Mouse (Mus musculus) gastrocnemius, postnatal 36 days (tissue): Measurements from ENCODE around the gene Dnajc8. TPM values are rescaled to one million over a fixed set of nuclear protein-coding genes. Genes with fewer than 3 reads are reported as not detected.

Experiments used
- DNase-seq, 2 experiments: peaks; one replicate each; pipeline ENCODE4 v3.0.0; 2022
- intact Hi-C: fragments of 180-260 bp; cut with DNase I; formaldehyde crosslinking; loops from one replicate; pipeline ENCODE4 v1.15.1; 2025
- long read RNA-seq, 2 experiments: library from polyadenylated mRNA; stranded (forward); transcript quantifications; one replicate each; pipeline ENCODE4 v2.0.0; 2021
- total RNA-seq, 2 experiments: library from RNA; stranded (reverse); gene quantifications; 2 replicates each; pipeline ENCODE4 v1.2.3; 2021

The Dnajc8 gene
- total RNA-seq, result 10 to 100 TPM; 40.0 to 47.4 TPM
- long read RNA-seq, experiment 1, transcript Dnajc8-202 (9 exons, 1,401 nt), result major isoform, 80 of 93 reads
- long read RNA-seq, experiment 1, partial matches to known transcripts, result 11 of 93 reads
- long read RNA-seq, experiment 1, other reads (novel, unspliced or antisense), result 2 of 93 reads
- long read RNA-seq, experiment 2, transcript Dnajc8-202 (9 exons, 1,401 nt), result major isoform, 85 of 92 reads
- long read RNA-seq, experiment 2, partial matches to known transcripts, result 2 of 92 reads
- long read RNA-seq, experiment 2, other reads (novel, unspliced or antisense), result 3 of 92 reads

DNA sequence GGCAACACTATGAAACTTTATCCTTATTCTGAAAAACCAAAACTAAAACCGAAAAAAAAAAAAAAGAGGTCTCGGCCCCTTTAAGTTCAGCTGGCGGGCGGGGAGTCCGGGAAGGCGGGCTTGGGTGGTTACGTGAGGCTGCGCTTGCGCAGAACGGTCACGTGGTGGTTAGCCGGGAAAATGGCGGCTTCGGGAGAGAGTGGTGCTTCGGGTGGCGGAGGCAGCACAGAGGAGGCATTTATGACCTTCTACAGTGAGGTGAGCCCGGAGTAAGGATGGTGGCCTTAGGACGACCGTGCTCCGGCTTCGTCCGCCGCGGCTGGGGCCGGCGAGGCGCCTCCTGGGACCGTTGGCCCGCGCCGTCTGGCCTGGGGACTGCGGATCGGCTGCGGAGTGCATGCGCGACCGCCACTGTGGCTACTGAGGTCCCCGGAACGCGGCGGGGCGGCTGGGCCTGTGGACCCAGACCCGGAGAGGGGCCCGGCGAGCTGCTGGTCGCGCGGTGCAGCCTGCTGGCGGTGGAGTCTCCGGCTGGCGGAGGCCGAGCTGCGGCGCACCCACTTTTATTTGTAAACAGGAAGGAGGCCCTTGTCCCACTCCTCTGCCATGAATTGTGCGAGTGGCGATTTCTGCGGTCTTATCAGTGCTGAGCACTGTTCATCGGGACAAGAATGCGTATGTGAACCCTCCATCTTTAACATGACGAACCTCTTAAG, at the start of gene Dnajc8:
Gene Dnajc8 (plus strand): TSS at position 145 of the 716 bp plus-strand sequence.
- intact Hi-C loops, result no loop called here
- peak; percentile 92 to 93 for DNase-seq

DNA sequence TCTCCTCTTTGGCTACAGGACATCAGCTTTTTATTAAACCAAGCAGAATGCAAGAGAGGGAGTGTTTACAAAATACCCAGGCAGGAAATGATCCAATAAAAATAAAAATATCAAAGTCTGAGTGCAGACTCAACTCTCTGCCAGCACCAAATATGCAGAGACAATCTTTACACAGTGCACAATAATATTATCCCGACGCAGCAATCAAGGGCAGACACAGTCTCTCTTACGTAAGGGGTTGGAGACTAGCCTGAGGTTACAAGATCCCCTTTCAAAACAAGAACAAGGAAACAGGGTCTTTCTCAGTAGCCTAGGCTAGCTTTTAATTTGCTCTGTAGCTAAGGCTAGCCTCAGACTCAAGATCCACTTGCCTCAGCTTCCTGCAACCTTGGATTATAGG, 46.8 kb upstream of the Dnajc8 start:
- intact Hi-C loops, result no loop called here
- DNase-seq, result no peak

DNA sequence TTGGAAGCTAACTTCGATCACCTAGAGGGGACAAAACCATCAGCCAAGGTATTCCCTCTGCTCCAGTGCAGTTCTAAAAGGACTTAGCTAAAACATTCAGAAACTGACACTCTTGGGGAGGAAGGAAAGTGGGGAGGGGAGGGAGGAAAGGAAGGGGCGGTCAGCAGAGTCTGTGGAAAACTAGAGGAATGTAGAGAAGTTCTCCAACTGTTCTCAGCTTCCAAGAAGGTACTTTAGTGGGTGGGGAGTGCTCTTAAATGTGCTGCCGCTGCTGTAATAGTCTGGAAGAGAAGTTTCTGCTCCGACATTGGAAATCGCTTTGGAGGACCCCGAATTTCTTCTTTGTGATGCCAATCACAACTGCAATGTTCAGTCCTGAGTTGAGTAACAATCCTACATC, 46.4 kb upstream of the Dnajc8 start:
- DNase-seq, result no peak
- intact Hi-C loops, result no loop called here

DNA sequence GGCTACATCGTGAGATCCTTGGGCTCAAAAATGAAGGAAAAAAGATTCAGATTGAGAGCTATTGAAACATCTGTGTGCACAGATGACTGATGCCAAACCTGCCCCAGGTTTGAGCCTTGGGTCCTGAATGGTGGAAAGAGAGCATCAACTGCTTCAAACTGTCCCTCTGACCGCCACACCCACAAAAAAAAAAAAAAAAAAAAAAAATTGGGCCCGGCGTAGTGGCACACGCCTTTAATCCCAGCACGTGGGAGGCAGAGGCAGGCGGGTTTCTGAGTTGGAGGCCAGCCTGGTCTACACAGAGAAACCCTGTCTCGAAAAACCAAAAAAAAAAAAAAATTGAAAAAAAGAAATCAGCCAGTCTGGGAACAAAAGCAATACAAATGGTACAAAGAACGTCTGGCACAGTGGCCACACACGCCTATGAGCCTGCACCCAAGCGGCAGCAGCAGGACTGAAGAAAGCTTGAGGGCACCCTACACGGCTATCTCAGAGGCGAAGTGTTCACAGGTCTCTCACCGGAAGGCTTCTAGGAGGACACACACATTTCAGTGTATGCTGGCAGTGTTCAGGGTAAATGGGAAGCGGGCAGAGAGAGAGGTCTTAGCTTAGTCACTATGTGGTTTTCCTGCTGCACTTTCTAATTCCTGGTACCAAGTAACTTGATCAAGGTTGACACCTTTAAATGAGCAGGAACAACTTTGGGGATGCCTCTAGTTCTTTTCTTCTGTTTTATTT, 44.9 kb upstream of the Dnajc8 start:
- intact Hi-C loops, result no loop called here
- DNase-seq, result no peak

DNA sequence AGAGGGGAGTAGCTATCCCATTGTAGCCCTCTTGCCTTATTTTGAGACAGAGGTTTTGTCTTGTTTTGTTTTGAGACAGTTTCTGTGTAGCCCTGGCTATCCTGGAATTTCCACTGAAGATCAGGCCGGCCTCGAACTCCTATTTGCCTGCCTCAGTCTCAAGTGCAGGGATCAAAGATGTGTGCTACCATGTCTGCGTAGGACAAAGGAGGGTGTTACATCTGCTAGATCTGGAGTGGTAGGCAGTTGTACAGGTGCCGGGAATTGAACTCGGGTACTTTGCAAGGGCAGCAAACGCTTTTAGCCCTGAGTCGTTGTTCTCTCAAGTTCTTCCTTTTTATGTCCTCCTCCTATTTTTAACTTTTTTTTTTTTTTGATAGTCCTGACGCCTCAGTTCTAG, 44.3 kb upstream of the Dnajc8 start:
- intact Hi-C loops, result no loop called here
- DNase-seq, result no peak

DNA sequence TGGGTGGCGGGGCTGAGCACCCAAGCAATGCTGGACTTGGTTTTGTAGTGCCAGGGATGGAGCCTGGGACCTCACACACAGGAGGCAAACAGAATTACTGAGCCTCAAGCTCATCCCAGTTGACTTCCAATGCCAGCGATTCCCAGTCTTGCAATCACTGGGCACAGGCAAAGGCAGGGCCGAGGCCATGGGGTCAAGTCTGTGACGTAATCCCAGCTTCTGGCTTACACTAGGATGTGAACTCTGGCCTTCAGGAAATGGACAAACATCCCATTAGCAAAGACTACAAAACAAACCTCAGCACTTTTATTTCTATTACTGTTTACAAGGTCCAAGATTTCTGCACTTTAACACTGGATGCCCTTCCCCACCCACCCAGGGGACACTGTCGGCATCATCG, 43.6 kb upstream of the Dnajc8 start:
- intact Hi-C loops, result no loop called here
- DNase-seq, result no peak

DNA sequence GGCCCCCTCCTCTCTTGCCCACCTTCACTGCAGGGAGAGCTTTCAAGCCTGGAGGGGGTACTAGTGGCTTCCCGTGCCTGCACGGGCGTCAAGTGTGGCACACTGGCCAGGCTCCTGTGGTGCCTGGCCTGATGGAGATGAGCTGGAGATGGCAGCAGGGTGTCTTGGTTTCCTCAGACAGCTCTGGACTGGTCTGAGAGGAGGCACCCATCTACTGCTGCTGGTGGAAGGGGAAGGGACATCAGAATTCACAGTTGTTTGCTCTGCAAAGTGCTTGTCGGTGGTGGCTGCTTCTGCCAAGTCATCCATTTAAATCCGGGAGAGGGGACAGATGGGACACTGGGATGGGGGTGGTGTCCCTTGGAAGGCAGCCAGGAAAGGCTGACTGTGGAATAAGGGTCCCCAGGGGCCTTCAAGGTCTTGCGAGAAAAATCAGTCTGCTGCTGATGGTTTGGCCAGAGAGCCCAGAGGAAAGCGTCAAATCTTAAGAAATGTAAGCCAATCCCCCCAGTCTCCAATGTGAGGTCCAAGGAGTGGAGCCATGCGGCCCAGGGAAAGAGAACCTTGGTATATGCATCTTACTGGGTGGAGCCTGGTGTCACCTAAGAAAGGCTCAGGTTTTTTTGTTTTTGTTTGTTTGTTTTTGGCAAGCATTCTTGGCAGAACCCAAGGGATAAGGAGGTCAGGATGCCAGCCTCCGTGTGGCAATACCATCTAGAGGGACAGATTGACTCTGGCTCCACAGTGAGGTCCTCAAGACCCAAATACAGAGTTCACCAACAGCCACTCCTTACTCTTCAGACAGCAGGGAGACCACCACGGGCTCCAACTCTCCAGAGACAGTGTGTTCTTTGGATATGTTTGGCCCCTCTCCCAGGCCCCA, 42.9 kb upstream of the Dnajc8 start:
- peak in 1 of 2 experiments; percentile 21 for DNase-seq
- intact Hi-C loops, result no loop called here

DNA sequence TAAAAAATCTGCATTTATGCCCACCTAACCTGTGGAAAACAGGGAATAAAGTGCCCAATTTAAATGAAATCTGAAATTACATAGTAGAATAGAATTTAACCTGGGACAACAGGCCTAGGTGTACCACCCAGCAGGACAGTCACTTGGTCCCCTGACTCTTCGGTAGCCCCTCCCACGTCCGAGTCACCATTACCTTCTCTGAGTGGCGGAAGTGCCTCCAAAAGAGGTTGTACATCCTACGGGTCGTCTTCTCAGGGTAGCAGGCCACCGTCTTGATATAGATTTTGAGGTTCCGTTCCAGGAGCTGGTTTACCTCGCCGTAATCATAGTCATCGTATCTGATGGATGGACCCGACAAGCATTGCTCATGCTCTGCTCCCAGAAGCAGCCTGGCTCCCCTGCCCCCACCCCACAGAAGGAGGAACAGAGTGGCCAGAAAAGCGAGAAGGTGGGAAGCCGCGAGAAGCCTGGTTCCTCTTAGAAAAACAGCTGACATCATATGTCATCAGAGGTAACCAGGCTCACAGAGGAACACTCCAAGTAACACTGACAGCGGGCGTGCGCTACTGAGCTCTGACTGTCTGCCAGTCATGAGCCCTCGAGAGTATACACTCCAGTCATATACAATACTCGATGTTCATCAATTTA, 41.0 kb upstream of the Dnajc8 start:
- intact Hi-C loops, result no loop called here
- no peak for DNase-seq

DNA sequence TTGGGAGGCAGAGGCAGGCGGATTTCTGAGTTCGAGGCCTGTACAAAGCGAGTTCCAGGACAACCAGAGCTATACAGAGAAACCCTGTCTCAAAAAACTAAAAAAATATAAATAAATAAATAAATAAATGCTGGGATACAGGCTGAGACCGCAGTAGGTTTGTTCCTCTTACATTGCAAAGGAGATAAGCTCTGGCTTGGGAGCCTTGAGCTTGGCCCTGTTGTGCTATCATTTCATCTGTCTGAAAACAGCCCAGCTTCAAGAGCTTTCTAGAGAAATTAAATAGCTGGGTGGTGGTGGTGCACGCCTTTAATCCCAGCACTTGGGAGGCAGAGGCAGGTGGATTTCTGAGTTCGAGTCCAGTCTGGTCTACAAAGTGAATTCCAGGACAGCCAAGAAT, 33.7 kb upstream of the Dnajc8 start:
- intact Hi-C loops, result no loop called here
- DNase-seq, result no peak

DNA sequence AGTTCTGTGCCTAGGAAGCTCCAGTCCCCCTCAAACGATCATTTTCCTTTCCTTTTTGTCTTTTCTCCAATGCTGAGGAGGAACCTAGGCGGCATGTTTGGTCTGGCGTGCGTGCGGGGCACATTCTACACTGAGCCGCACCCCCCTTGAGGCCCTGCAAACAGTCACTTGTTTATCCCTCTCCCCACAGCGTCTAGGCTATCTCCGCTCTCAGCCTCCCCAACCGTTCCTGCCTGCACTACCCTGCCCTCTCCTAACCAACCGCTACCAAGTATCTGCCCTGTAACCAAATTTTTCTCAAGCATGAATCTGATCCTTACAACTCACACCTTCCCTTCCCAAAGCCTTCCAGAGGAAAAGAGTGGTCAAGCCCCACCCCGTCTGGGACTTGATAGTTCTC, 32.0 kb upstream of the Dnajc8 start:
- intact Hi-C loops, result no loop called here

DNA sequence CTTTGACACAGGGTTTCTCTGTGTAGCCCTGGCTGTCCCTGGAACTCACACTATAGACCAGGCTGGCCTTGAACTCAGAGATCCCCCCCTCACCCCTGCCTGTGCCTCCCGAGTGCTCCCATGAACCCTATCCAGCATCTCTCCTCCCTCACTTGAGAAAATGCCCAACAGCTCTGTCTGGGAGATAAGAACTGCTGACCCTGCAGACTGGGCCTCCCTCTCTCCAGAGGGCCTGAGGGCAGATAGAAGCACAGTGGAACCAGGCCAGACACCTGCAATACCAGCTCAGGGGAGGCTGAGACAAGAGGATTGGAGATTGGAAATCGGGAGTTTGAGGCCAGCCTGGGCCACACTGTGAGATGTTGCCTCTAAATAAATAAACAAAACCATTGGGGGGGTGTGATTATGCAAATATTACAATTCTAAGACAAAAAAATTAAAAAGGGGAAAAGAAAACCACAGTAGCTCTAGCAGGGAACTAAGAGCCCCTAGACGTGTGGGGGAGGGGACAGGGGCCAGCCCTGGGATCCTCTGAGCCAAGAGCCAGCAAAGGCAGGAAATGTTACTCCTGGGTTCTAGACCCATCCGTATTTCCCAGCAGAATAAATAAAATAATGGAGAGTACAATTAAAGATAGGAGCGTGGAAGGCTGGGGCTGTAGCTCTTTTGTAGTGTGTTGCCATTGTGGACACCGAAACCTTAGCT, 30.2 kb upstream of the Dnajc8 start:
- no peak for DNase-seq
- intact Hi-C loops, result no loop called here

More for the DNA sequence above, 32.0 kb upstream of the Dnajc8 start:
- DNase-seq, result no peak

DNA sequence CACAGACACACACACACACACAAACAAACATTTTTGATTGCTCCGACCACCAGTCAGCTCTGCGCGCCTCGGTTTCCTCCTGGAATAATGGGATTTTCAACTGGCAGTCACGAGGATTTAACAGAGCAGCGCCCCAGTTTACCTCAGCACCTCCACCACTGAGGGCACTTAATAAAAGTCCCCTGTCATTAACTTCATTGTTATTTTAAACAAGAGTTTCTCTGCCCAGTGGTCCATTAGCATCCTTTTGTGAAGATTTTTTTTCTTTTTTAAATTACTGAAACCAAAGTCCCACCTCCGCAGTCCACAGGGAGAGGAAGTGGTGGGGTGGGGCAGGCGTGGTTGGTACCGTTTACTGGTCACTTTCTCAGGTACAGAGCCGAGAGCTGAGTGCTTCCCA, 29.6 kb upstream of the Dnajc8 start:
- no peak for DNase-seq
- intact Hi-C loops, result no loop called here

DNA sequence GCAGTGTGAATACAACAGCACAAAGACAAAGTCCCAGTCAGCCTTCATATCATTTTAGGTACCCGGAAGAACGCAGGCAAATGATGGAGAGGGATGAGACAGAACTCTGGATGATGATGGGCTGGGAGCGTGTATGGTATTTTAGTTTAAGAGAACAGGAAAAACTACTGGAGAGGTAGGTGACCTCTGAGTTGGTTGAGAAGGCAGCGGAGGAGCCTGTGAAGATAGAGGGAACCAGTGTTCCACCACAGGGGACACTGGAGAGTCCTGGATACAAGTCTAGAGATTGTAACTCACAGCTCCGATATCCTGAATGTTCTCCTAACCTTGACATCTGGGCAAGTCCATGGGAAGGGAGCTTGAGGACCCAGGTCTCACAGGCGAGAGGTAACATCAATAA, 29.1 kb upstream of the Dnajc8 start:
- DNase-seq, result no peak
- intact Hi-C loops, result no loop called here

DNA sequence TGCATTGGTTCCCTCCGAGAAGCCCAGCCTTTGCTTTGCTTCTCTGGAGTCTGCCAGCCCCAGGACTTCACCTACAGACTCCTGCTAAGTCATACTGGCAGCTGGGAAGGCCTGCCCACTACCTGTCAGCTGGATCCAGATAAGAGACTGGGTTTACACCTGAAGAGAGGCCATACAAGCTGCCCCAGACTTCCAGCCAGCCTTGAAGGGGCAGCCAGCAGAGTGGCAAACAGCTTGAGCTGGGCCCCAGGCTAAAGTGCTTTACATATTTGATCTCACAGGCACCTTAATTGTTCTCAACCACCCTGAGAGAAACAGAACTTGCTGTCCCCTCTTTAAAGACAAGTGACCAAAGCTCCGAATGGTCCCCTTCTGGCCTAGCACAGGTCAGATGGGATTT, 28.1 kb upstream of the Dnajc8 start:
- intact Hi-C loops, result no loop called here
- no peak for DNase-seq

DNA sequence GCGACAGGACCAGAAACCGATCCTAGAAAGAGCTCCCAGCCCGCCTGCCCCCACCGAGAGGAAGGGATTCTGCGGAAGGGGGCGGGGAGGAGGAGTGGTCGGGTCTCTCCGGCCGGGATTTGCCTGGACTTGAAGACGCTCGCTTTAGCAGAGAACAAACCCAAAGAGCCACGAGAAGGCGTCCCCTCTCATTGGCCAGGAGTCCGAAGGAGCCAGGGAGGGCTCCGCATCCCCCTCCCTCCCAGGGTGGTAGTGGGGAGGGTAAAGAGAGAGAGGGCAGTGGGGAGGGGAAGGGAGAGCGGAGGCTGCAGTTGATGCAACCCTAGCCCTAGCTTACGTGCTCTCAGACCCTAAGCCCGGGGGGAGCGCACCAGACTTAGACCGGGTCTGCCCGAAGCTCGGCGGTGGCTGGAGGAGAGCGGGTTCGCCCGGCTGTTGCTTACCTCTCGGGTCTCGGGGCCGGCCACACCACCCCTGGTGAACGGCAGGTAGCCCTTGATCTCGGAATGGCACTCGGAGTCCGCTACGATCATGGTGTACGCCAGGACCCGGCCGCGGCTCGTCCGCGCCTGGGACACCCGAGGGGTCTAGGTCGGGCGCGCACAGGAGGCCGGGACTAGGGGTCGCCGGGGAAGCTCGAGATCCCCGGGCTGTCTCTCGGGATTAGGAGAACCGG, 25.6 kb upstream of the Dnajc8 start:
- peak; percentile 55 to 64 for DNase-seq
- intact Hi-C loops, result loop anchor here (5.0 to 10.0 kb wide), 2 partner anchors 87 to 215 kb away; partner anchors contain the start of gene Phactr4

DNA sequence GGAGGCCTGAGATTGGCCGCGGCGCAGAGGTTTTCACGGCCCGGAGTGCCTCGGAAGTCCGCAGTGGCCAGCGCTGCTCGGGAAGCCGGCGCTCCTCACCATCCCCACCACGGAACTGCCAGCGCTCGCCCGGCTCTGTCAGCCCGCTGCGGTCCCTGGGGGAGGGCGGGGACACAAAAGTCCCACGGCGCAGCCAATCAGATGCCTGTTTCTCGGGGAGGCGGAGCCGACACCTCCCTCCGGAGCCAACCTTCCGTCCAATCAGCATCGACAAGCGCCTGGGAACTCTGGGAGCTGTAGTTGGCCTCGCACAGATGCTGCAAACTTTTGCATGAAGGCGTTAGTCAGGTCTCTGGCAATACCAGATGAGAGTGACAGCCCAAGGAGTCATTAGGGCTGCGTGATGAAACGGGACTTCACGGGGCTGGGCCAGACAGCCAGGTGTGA, 25.0 kb upstream of the Dnajc8 start, which contains the start of gene Sesn2:
Gene Sesn2 (minus strand): TSS at position 150 of the 447 bp plus-strand sequence.
- peak; percentile 96 to 97 for DNase-seq
- intact Hi-C loops, result loop anchor here (5.0 to 10.0 kb wide), 2 partner anchors 88 to 216 kb away; partner anchors contain the start of gene Phactr4

DNA sequence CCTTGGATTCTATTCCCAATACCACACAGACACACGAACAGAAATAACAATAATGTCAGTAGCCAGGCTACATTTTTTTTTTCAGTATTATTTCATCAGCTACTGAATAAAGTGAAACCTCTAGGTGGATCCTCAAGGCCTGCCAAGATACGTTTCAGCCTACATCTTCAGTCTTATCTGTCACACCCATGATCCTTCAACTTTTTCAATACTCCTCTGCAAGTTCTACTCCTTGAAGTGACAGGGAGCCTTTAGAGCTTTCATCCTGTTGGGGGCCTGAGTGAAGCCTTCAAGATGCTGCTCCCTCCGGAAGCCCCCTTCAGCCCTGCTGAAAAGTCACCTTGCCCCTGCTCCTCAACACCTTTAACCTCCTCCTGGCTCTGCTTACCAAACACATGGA, 23.3 kb upstream of the Dnajc8 start:
- no peak for DNase-seq
- intact Hi-C loops, result loop anchor here (2.0 to 10.0 kb wide), 3 partner anchors 45 to 217 kb away; partner anchors contain the start of gene Phactr4
